Mouse (Mus musculus): ENCODE measurements around the gene Pde3a.
A peak's percentile ranks its signal among the peaks of the same experiment; 100 is the strongest.

The Pde3a gene

GRCm38 (mm10) chr6:141248691-141249584 lies at the start of gene Pde3a:
TSS of gene Pde3a (plus strand) at chr6:141249269.
- no peak for DNase-seq

GRCm38 (mm10) chr6:141200173-141200615 lies 48.9 kb upstream of the Pde3a start:
- DNase-seq, result no peak

DNA sequence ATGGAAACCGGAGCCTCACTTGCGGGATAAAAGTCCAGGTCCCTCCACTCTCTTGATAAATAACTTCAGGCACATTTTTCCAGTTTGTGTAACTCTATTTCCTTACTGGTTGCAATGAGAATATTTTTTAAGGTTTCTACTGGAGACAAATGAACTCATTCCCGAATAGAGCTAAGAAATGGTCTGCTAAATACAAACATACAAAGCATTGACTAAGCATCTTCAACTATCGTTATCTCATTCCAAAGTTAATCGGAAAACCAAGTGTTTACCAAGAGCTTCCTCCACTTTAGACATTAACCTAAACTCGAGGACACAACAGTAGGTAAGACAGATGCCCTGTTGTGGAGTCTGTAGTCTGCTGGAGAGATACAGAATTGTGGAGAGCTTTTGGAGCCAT lies 41.5 kb upstream of the Pde3a start:
- DNase-seq, result no peak

DNA sequence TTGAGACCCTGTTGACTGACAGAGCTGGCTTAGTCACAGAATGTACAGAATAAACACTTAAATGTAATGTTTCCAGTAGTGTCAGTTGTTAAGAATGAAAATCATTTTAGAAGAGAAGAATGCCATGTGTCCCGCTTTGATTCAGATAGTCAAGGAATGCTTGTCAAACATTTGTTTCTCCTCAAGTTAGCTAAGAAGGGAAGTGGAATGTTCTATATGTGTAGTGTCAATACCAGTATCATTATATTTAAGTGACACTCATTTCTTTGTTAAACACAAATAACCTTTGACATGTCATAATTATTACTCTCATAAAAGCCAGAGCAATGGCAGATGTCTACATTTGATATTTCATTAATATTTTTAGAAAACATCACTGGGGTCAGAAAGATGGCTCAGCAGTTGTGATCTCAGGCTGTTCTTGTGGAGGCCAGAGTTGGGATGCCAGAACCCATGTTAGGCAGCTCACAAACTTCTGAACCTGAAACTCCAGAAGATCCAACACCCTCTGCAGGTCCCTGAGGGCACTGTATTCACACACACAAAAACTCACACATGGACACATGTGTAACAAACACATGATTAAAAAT lies 40.7 kb upstream of the Pde3a start:
- no peak for DNase-seq

- no peak for DNase-seq
Measured at GRCm38 (mm10) chr6:141210021-141210420, 39.0 kb upstream of the Pde3a start.

GRCm38 (mm10) chr6:141221081-141221480 lies 28.0 kb upstream of the Pde3a start:
- DNase-seq, result no peak

GRCm38 (mm10) chr6:141226851-141227657 lies 22.0 kb upstream of the Pde3a start:
- no peak for DNase-seq

- DNase-seq, result no peak
Measured at GRCm38 (mm10) chr6:141227658-141228005, 21.4 kb upstream of the Pde3a start.

DNA sequence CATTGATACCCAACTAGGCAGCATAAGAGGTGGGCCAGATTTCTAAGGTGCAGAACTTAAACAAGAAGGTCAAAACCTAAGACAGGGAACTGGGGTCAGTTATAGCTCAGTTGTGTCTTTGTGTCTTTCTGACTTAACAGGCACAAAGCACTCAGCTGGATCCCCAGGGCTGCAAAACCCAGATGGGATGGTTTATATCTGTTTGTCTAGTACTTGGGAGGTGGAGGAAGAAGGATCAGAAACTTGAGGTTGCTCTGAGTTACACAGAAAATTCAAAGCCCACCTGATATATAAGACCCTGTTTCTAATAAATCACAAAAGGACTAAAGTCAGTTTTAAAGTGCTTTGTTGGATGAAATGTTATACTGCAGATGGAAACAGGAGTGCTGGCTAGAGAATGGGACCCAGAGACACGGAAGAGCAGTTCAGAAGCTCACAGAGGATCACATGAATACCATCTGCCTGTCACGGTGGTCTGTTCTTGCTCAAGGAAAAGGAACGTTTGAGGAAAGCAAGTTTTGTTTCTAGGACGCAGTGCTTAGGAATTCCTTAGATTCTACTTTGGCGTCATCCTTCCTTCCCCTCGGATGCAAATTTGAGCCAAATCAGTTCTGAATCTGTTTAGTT lies 16.2 kb upstream of the Pde3a start:
- DNase-seq, result no peak

GRCm38 (mm10) chr6:141241809-141242208 lies 7.3 kb upstream of the Pde3a start:
- DNase-seq, result no peak

DNA sequence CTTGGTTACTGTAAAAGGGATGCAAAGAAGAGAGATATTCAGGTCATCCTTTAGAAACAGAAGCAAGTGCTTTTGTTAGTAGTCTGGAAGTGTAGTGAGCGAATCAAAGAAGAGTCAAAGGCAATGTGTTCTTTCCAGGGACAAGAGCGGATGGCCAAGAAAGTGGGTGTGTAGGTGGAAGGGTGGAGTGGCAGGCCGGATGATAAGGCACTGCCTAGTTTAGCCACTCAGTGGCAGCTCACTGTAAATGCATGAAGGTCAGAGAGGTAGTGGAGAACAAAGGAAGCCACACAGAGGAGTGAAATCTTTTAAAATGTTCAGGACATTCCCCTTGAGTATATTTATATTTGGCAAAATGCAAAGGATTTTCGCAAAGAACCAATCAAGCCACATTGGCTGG lies 4.0 kb upstream of the Pde3a start:
- DNase-seq, result no peak

GRCm38 (mm10) chr6:141246391-141246790 lies 2.7 kb upstream of the Pde3a start:
- no peak for DNase-seq

GRCm38 (mm10) chr6:141248081-141248480 lies 988 bp upstream of the Pde3a start:
- DNase-seq, result no peak

GRCm38 (mm10) chr6:141249585-141250295 lies 671 bp downstream of the Pde3a start:
- peak; percentile 38 for DNase-seq

GRCm38 (mm10) chr6:141250296-141250629 lies 1.2 kb downstream of the Pde3a start:
- no peak for DNase-seq

- DNase-seq, result no peak
Measured at GRCm38 (mm10) chr6:141250984-141251383, 1.9 kb downstream of the Pde3a start.

DNA sequence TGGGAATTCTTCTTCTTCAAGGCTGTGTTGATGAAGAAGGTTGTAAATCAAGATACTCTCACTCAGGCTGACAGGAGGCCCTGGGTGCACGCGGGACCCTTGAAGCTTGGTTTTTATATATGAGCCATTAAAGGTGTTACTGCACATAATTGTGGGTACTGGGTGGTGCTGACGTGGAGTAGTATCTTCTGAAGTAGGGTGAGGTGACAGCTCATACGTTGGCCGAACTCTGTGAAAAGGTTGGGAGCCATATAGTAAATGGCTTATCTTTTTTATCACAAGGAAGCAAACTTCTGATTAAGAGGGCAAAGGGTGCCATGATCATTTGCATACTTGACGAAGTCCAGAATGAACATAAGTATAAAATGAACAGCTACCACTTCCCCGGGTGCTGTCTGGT lies 3.5 kb downstream of the Pde3a start:
- no peak for DNase-seq

DNA sequence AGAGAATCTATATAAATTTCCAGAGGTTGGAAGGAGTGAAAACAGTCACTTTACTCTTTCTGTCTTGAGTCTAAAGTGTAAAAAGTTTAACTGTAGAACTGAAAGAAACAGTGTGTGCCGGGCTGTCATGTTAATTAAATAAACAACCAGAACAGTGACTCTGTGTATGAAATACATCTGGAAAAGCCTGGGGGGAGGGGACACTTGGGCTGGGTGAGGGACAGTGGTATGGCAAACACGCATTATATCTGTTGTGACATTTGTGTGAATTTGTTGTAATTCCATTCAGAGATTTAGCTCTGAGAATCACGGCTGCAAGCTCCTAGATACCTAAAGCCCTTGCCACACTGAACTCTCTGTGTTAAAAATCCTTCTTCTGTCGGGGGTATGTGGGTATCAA lies 5.9 kb downstream of the Pde3a start:
- DNase-seq, result no peak

GRCm38 (mm10) chr6:141256896-141257295 lies 7.8 kb downstream of the Pde3a start:
- no peak for DNase-seq

GRCm38 (mm10) chr6:141257434-141258202 lies 8.5 kb downstream of the Pde3a start:
- no peak for DNase-seq

DNA sequence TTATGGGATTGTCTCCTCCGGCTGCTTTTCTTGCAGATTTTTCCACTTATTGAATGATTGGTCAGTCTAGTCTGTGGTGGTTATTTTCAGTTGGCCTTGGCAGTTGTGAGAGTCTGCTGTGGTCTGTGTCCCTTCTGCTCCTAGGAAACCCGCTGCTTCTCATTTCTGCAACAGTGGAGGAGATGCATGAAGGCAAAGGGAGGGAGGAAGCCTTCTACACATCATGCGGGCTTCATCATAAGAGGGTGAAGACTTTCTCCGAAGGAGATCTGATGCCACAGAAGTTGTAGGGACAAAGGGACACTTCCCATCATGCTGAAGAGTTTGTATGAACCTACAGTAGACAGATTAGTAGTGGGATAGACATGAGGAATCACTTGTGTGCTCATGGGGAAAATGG lies 16.2 kb downstream of the Pde3a start:
- no peak for DNase-seq

All from right cerebral cortex, postnatal 4 days (tissue).